Comparison of ENCODE assay signal across 7 mouse cellular contexts in the genomic region with DNA sequence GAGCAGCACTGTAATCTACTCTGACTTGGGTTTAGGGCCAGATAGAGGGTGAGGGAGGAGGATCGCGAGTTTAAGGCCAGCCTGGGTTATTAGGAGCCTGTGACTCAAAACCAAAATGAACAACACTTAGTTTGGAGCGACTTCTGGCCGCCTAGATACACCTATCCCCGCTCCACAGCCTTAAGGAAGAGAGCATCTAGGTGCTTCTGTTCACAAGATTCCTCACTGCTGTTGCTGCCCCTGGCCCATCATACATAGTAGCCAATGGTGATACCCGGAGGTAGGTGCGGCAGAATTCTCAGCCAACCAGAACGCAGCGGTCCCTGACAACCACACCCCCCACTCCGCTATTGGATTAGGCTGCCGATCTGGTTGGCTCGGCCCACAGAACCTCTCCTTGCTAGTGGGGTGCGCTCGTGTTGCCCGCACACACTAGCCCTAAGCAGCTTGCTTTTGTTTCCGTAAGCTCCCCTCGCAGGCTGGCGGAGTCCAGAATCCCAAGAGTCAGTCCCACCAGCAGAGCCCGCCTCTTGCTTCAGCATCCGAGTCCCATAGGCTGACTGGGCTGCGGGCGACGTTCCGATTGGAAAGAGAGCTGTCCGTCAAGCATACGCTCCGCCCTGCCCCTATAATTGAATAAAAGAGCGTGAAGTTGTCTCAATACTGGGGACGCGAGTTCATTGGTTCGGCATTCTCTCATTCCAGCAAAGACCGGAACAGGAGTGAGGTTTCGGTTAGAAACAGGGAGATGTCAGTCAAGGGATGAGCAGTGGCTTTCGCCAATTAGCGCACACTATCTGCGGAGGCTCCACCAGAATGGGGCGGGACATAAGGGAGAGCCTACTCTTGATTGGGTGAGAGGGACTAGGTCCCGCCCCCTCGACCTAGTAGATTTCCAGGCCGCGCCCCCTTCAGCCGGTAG. TPM values are rescaled to one million over a fixed set of nuclear protein-coding genes. Genes with fewer than 3 reads are reported as not detected.
DNase-seq lines count a peak whose midpoint lies in the region; ATAC-seq lines count a peak whose summit lies in the region.

A gene (plus strand): TSS at position 918 of the 922 bp plus-strand sequence.

- peaks cover 16% of the 10 kb centered on the region for H3K4me1 ChIP-seq in intestine, embryonic 16.5 days (ENCODE audit: control insufficient read depth, insufficient read depth, low read length)
- H3K4me1 ChIP-seq in midbrain, embryonic 11.5 days (ENCODE audit: control insufficient read depth, insufficient read depth, low read length) = peaks cover 9% of the 10 kb centered on the region

- no peaks in the 10 kb centered on the region for H3K9me3 ChIP-seq in intestine, embryonic 16.5 days (ENCODE audit: control insufficient read depth, low read length)
- no peaks in the 10 kb centered on the region for H3K9me3 ChIP-seq in midbrain, embryonic 11.5 days (ENCODE audit: control insufficient read depth, low read length)

- H3K4me3 ChIP-seq in intestine, embryonic 16.5 days (ENCODE audit: low read length) = peak within 1 kb of the TSS; percentile 78
- peak within 1 kb of the TSS; percentile 62 for H3K4me3 ChIP-seq in midbrain, embryonic 11.5 days (ENCODE audit: low read depth, low read length)

- under 1% methylated on average over 42 of the region's 42 CpGs for WGBS in intestine, embryonic 16.5 days
- under 1% methylated on average over 42 of the region's 42 CpGs for WGBS in midbrain, embryonic 11.5 days

- H3K27me3 ChIP-seq in intestine, embryonic 16.5 days (replicated peaks; ENCODE audit: control insufficient read depth, insufficient read depth, low read length) = no peaks in the 10 kb centered on the region
- no peaks in the 10 kb centered on the region for H3K27me3 ChIP-seq in midbrain, embryonic 11.5 days (ENCODE audit: control insufficient read depth, insufficient read depth, low read length)

- ATAC-seq in intestine, embryonic 16.5 days = peak; percentile 99
- ATAC-seq in midbrain, embryonic 11.5 days (ENCODE audit: low FRiP score) = peak; percentile 98

- peaks cover 16% of the 10 kb centered on the region; the same call in 1 of the 2 replicates for H3K36me3 ChIP-seq in intestine, embryonic 16.5 days (ENCODE audit: control insufficient read depth, insufficient read depth, low read length)
- 0 out of 2 replicates have a peak, but pooled peaks cover 7% of the 10 kb centered on the region for H3K36me3 ChIP-seq in midbrain, embryonic 11.5 days (ENCODE audit: control insufficient read depth, insufficient read depth, low read length)

- H3K4me2 ChIP-seq in intestine, embryonic 16.5 days (ENCODE audit: low read depth, low read length) = peak within 1 kb of the TSS; percentile 94
- H3K4me2 ChIP-seq in midbrain, embryonic 11.5 days = peak within 1 kb of the TSS; percentile 93

- peak within 1 kb of the TSS; percentile 97 for H3K27ac ChIP-seq in intestine, embryonic 16.5 days (ENCODE audit: low read length)
- peak within 1 kb of the TSS; percentile 76; the same call in 1 of the 2 replicates for H3K27ac ChIP-seq in midbrain, embryonic 11.5 days (ENCODE audit: low read depth, low read length)

- peak within 1 kb of the TSS; percentile 79 for H3K9ac ChIP-seq in intestine, embryonic 16.5 days (ENCODE audit: low read depth, low read length)
- peak within 1 kb of the TSS; percentile 74 for H3K9ac ChIP-seq in midbrain, embryonic 11.5 days (ENCODE audit: low read length)

- peak; percentile 97 for DNase-seq in adrenal gland, adult 8-10 months
- DNase-seq in embryo, embryonic 9.5 days (ENCODE audit: extremely low spot score) = peak; percentile 98
- DNase-seq in gastrocnemius, postnatal 4 days (ENCODE audit: low spot score in 2 of 2) = peak; percentile 88 to 95
- peak; percentile 98 to 99 for DNase-seq in left cerebral cortex, postnatal 36 days (ENCODE audit: low spot score in 2 of 2)
- peak; percentile 99 for DNase-seq in midbrain, embryonic 11.5 days (ENCODE audit: low spot score, missing footprints)
- peak; percentile 98 for DNase-seq in skeletal muscle tissue, adult 2 months (ENCODE audit: low read depth, low spot score)

- intact Hi-C loops in left cerebral cortex, postnatal 36 days (cut with DNase I) = loop anchor here (5.0 kb wide), 2 partner anchors 1068 to 1573 kb away; no protein-coding TSS in a partner anchor

RNA-seq across cellular contexts. Expression of the gene that starts here (rescaled TPM):
- 10 to 100 TPM; 21.1 to 25.5 (median 23.7) TPM for total RNA-seq in adrenal gland, adult 8-10 months (2022)
- 1 to 10 TPM; 5.9 to 6.6 TPM for total RNA-seq in gastrocnemius, postnatal 4 days (2021)
- 6.2 and 6.5 TPM in 2 replicates for polyA plus RNA-seq in intestine, embryonic 16.5 days (2015; fragmentation: Nextera tagmentation; extraction: Ambion mirVana)
- total RNA-seq in left cerebral cortex, postnatal 36 days (2021) = 10 to 100 TPM; 24.0 to 25.1 TPM
- 10.9 and 11.2 TPM in 2 replicates for polyA plus RNA-seq in midbrain, embryonic 11.5 days (2014; fragmentation: Nextera tagmentation; extraction: Ambion mirVana)

Comparison
In these comparisons a context has a peak if more than half of its experiments do, and no peak if none do; other contexts are left out.
1. Peak in every context shown above with its lines: DNase-seq, ATAC-seq, H3K4me3 ChIP-seq and H3K27ac ChIP-seq.